ENCODE assay signal across 9 mouse cellular contexts in the genomic region with DNA sequence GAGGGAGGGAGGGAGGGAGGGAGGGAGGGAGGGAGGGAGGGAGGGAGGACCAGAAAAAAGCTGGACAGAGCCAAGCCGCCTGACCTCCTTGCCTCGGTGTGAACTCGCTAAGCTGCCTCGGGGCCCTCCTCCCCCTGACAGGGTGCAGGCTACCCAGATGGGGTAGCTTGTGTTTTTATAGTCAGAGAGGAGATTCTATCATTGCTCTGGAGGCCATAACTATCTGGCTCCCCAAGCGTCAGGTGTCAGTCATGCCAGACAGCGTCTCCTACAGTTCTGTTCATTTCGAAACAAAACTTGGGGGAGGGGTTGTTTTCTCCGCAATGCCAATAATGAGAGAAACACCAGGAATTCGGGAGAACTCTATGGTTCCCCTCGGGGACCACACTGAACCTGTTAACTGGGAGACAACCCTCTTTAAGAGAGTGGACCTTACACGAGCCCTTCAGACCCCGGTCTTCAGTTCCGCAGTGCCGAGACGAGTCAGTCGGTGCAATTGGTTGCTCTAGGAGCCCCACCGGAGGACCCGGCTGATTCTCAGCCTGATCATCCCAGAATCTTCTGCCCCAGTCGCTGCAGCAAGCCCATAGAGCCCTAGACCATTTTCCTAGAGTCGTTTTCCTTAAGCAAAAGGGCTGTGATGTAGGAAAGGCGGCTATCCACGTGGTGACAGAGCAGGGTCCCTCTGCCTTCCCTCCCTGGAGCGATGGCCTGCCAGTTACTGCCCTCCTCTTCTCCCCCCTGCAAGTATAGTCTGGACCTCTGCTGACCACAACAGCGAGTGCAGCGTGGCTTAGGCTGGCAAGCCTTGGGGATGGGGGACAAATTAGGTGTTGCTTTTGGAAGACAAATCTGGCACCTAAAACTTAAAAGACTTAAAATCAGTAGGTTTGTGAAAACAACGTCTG. TPM values are rescaled to one million over a fixed set of nuclear protein-coding genes. Genes with fewer than 3 reads are reported as not detected.
A peak's percentile ranks its signal among the peaks of the same experiment; 100 is the strongest.
DNase-seq lines count a peak whose midpoint lies in the region; ATAC-seq lines count a peak whose summit lies in the region.
"Had no signal": no experiment of that assay in that cellular context is flagged by ENCODE, and none has a peak within 500 bp of the region (broad histone marks: within the 10 kb centered on the region; RNA-seq: fewer than 3 reads in every experiment).

No protein-coding gene starts in this region.

- peak overlapping the region; percentile 71; the same call in 1 of the 2 replicates for H3K27ac ChIP-seq in kidney, embryonic 16.5 days (ENCODE audit: low read length)
- H3K27ac ChIP-seq in forebrain, embryonic 13.5 days = no peak overlapping the region
- no peak overlapping the region for H3K27ac ChIP-seq in limb, embryonic 12.5 days

- WGBS in kidney, embryonic 16.5 days = 2% methylated on average over 26 of the region's 26 CpGs
- 2% methylated on average over 26 of the region's 26 CpGs for WGBS in forebrain, embryonic 13.5 days
- under 1% methylated on average over 26 of the region's 26 CpGs for WGBS in limb, embryonic 12.5 days

- ATAC-seq in kidney, embryonic 16.5 days (ENCODE audit: low FRiP score, low TSS enrichment) = no peak
- ATAC-seq in forebrain, embryonic 13.5 days = no peak
- ATAC-seq in limb, embryonic 12.5 days (ENCODE audit: insufficient number of reproducible peaks, insufficient read depth, low FRiP score, low TSS enrichment, low read depth) = no peak

- H3K4me2 ChIP-seq in kidney, embryonic 16.5 days (replicated peaks; ENCODE audit: low read depth, low read length) = peak overlapping the region; percentile 75
- peak overlapping the region; percentile 99 for H3K4me2 ChIP-seq in forebrain, embryonic 13.5 days
- H3K4me2 ChIP-seq in limb, embryonic 12.5 days = peak overlapping the region; percentile 52

- H3K9ac ChIP-seq in kidney, embryonic 16.5 days (replicated peaks; ENCODE audit: low read length) = peak overlapping the region; percentile 37; the same call in 1 of the 2 replicates
- H3K9ac ChIP-seq in forebrain, embryonic 13.5 days = 0 out of 2 replicates have a peak overlapping the region, but pooled peaks have one; percentile 48
- no peak overlapping the region for H3K9ac ChIP-seq in limb, embryonic 12.5 days (replicated peaks)

- no peaks in the 10 kb centered on the region for H3K36me3 ChIP-seq in kidney, embryonic 16.5 days (ENCODE audit: insufficient read depth, low read length)
- H3K36me3 ChIP-seq in forebrain, embryonic 13.5 days (ENCODE audit: poor library complexity, severe bottlenecking) = no peaks in the 10 kb centered on the region
- no peaks in the 10 kb centered on the region for H3K36me3 ChIP-seq in limb, embryonic 12.5 days

- H3K27me3 ChIP-seq in kidney, embryonic 16.5 days (ENCODE audit: insufficient read depth, low read length) = peaks cover 55% of the 10 kb centered on the region
- H3K27me3 ChIP-seq in forebrain, embryonic 13.5 days = peaks cover 70% of the 10 kb centered on the region
- H3K27me3 ChIP-seq in limb, embryonic 12.5 days = peaks cover 80% of the 10 kb centered on the region
- H3K27me3 ChIP-seq: Patski had no signal

- no peak for DNase-seq in kidney, adult 9 months
- peak; percentile 56 for DNase-seq in retina, embryonic 14.5 days (ENCODE audit: low spot score)
- DNase-seq in thymus, postnatal 0 days (ENCODE audit: low spot score) = no peak
- no peak for DNase-seq in layer of hippocampus, postnatal 25 days (ENCODE audit: extremely low spot score in 1 of 2, low spot score in 1 of 2)
- no peak for DNase-seq in adrenal gland, postnatal 25 days

- no peaks in the 10 kb centered on the region for H3K9me3 ChIP-seq in kidney, embryonic 16.5 days (ENCODE audit: low read length)
- no peaks in the 10 kb centered on the region for H3K9me3 ChIP-seq in forebrain, embryonic 13.5 days (replicated peaks)
- H3K9me3 ChIP-seq in limb, embryonic 12.5 days = no peaks in the 10 kb centered on the region

- H3K4me1 ChIP-seq in kidney, embryonic 16.5 days (ENCODE audit: insufficient read depth, low read length) = peaks cover 30% of the 10 kb centered on the region
- peaks cover 39% of the 10 kb centered on the region for H3K4me1 ChIP-seq in forebrain, embryonic 13.5 days
- H3K4me1 ChIP-seq in limb, embryonic 12.5 days (replicated peaks) = peaks cover 30% of the 10 kb centered on the region

- H3K4me3 ChIP-seq in kidney, embryonic 16.5 days (ENCODE audit: low read length) = peak overlapping the region; percentile 38
- H3K4me3 ChIP-seq in forebrain, embryonic 13.5 days = peak overlapping the region; percentile 31
- peak overlapping the region; percentile 61 for H3K4me3 ChIP-seq in limb, embryonic 12.5 days (replicated peaks)

RNA-seq across cellular contexts. Expression of gene Lrp2, which starts 1.2 kb away (rescaled TPM):
- 21.4 and 23.0 TPM in 2 replicates for polyA plus RNA-seq in kidney, embryonic 16.5 days (2015; fragmentation: Nextera tagmentation; extraction: Ambion mirVana)
- polyA plus RNA-seq in forebrain, embryonic 13.5 days (2015; fragmentation: Nextera tagmentation; extraction: Ambion mirVana) = 0.75 and 1.1 TPM in 2 replicates
- not detected in 2 replicates for polyA plus RNA-seq in limb, embryonic 12.5 days (2016; fragmentation: Nextera tagmentation; extraction: Ambion mirVana)
- polyA plus RNA-seq in thymus, postnatal 0 days (2015; fragmentation: Nextera tagmentation; extraction: Ambion mirVana) = 0.05 and 0.08 TPM in 2 replicates
- under 1 TPM; 0.37 to 0.68 TPM for total RNA-seq in layer of hippocampus, postnatal 25 days (2021)
- total RNA-seq in adrenal gland, postnatal 25 days (2021) = 0.15 and 0.43 TPM in 2 replicates

RNA-seq across cellular contexts. Expression of gene Bbs5, which starts 59.9 kb away (rescaled TPM):
- 16.1 and 19.9 TPM in 2 replicates for polyA plus RNA-seq in kidney, embryonic 16.5 days (2015; fragmentation: Nextera tagmentation; extraction: Ambion mirVana)
- 16.6 and 20.0 TPM in 2 replicates for polyA plus RNA-seq in forebrain, embryonic 13.5 days (2015; fragmentation: Nextera tagmentation; extraction: Ambion mirVana)
- polyA plus RNA-seq in limb, embryonic 12.5 days (2016; fragmentation: Nextera tagmentation; extraction: Ambion mirVana) = 22.4 and 25.6 TPM in 2 replicates
- polyA plus RNA-seq in thymus, postnatal 0 days (2015; fragmentation: Nextera tagmentation; extraction: Ambion mirVana) = 8.9 and 10.2 TPM in 2 replicates
- 10 to 100 TPM; 19.1 to 31.3 TPM for total RNA-seq in layer of hippocampus, postnatal 25 days (2021)
- total RNA-seq in adrenal gland, postnatal 25 days (2021) = 10.9 and 15.9 TPM in 2 replicates

Comparison
In these comparisons a context has a peak if more than half of its experiments do, and no peak if none do; other contexts are left out.
1. RNA of gene Lrp2, which starts 1.2 kb away (polyA plus RNA-seq): 21.4 to 23.0 TPM in kidney, embryonic 16.5 days; 0.75 to 1.1 TPM in forebrain, embryonic 13.5 days, 0.05 to 0.08 TPM in thymus, postnatal 0 days and not detected in limb, embryonic 12.5 days; every median in the first group is over 10 times any median in the second.
2. Peak in every context shown above with its lines, with median percentiles within 50 percentile points of each other: H3K4me2 ChIP-seq and H3K4me3 ChIP-seq.